Mouse (Mus musculus) cerebellum, postnatal 25 days (tissue): ENCODE measurements around the gene Bin2.
"Not testable (repeated sequence)": the region's sequence is repeated elsewhere in the genome, so short reads cannot be mapped to it uniquely, and the experiment has no call there.

Experiments
- DNase-seq, 2 experiments: peaks; one replicate each; pipeline ENCODE4 v3.0.0; 2021; ENCODE audit warnings: mixed read lengths in 2 of 2

The Bin2 gene

GRCm38 (mm10) chr15:100614996-100615824 lies 54.1 kb downstream of the Bin2 start, which contains the start of gene Dazap2:
Dazap2 (plus strand) TSS chr15:100615349.
- peak; percentile 97 to 99 for DNase-seq

GRCm38 (mm10) chr15:100614218-100614995 lies 54.9 kb downstream of the Bin2 start:
- no peak for DNase-seq

GRCm38 (mm10) chr15:100613584-100613983 lies 55.8 kb downstream of the Bin2 start:
- peak; percentile 90 for DNase-seq

GRCm38 (mm10) chr15:100612432-100612831 lies 56.9 kb downstream of the Bin2 start:
- peak in 1 of 2 experiments; percentile 52 for DNase-seq

GRCm38 (mm10) chr15:100611951-100612350 lies 57.4 kb downstream of the Bin2 start:
- no peak for DNase-seq

- not testable (repeated sequence) for DNase-seq
Measured at GRCm38 (mm10) chr15:100606677-100607076, 62.7 kb downstream of the Bin2 start.

- no peak for DNase-seq
Measured at GRCm38 (mm10) chr15:100601669-100602068, 67.7 kb downstream of the Bin2 start.

- DNase-seq: peak in 1 of 2 experiments; percentile 26
Measured at GRCm38 (mm10) chr15:100600696-100601272, 68.6 kb downstream of the Bin2 start.

- DNase-seq: peak; percentile 70 to 80
Measured at GRCm38 (mm10) chr15:100600047-100600695, 69.2 kb downstream of the Bin2 start.

- peak; percentile 62 to 74 for DNase-seq
Measured at GRCm38 (mm10) chr15:100599276-100600046, 69.9 kb downstream of the Bin2 start, which contains the start of gene Pou6f1. Pou6f1 (minus strand) TSS chr15:100599984.

- peak; percentile 56 to 60 for DNase-seq
Measured at GRCm38 (mm10) chr15:100598883-100599275, 70.5 kb downstream of the Bin2 start.

- DNase-seq: no peak
Measured at GRCm38 (mm10) chr15:100598287-100598882, 71.0 kb downstream of the Bin2 start.

GRCm38 (mm10) chr15:100592817-100593216 lies 76.5 kb downstream of the Bin2 start:
- DNase-seq: no peak
